Mouse (Mus musculus) fat pad, adult 2 months (tissue): ENCODE results near the gene Colgalt2.
"Not testable (repeated sequence)": the region's sequence is repeated elsewhere in the genome, so short reads cannot be mapped to it uniquely, and the experiment has no call there.

Experiments
- DNase-seq: peaks from one replicate; pipeline ENCODE4 v3.0.0-alpha.2; 2011; ENCODE audit warnings: low read depth, low spot score; ENCODE audit errors: extremely low read depth

Colgalt2 gene

DNA sequence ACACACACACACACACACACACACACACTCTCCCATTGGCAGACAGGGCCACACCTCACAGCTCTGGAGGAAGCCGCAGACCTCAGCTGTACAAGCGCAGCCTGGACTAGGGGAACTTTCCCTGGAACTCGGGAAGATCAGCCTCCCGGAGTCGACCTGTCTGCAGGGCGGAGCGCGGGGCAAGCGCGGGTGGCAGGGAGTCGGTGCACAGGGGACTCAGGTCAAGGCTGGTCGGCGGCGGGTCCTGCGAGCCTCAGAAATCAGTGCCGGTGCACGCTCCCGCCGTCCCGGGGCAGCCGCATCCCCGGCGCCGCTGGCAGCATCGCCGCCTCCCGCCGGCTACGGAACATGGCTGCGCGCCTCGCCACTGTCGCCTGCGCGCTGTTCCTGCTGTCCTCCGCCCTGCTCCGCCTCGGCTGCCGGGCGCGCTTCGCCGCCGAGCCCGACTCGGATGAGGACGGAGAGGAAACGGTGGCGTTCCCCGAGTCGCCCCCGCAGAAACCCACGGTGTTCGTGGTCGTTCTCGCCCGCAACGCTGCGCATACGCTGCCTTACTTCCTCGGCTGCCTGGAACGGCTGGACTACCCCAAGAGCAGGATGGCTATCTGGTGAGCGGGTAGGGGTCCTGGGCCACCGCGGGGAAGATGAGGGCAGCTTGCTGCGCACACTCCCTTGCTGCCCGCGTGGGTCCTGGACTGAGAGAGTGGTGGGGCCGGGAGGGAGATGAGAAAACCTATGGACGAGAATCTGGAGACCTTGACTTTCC is at the start of gene Colgalt2:
Gene Colgalt2 (plus strand): TSS at position 41 of the 766 bp plus-strand sequence.
- no peak for DNase-seq

DNA sequence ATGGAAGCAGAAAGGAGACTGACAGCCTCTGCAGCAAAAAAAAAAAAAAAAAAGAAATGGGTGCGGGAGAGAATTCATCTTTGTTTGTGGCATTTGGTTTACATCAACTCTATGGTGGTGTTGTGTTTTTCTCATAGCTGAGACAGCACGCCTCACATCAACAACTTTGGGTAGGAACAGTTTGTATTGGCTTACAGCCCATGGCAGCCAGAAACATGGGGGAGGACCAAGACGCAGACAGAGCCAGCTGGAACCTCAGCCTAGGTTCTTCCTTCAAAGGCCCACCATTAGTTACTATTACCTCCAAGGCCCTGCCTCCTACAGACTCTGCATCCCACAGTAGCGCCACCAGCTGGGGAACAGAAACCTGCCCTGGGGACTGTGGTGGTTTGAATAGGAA is 42.9 kb upstream of the Colgalt2 start:
- no peak for DNase-seq

DNA sequence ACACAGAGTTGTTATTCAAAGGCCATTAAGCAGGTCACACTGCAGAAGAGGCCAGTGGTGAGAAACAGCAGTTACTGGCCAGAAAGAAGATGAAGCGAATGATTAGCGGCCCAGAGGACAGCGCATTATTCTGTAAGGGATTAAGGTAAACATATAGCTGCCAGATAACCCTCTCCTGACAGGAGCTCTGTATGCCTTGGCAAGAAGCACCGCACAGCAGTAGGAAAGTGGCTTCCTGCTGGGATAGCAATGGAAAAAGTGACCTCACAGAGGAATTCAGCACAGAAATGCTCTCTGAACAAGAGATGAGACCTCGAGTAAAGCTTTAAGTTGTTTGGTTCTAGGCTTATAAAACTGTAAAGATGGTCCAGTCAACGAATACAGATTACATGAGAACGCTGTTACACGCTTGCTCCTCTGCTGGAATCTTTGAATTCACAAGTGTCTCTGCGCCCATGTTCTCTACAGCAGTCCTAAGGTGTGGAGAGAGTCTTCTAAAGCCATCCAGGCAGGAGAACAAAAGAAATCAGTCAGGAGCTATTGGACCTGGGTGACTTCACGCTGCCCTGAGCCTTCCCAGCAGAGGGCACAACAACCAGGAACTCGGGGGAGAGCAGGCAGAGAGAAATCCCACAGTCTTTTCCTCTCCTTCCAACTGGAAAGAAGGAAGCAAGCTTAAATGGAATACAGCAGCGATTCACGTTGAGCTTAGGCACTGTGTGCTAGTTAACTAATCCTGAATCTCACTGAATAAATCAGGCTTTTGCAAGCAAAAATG is 31.1 kb upstream of the Colgalt2 start:
- no peak for DNase-seq

DNA sequence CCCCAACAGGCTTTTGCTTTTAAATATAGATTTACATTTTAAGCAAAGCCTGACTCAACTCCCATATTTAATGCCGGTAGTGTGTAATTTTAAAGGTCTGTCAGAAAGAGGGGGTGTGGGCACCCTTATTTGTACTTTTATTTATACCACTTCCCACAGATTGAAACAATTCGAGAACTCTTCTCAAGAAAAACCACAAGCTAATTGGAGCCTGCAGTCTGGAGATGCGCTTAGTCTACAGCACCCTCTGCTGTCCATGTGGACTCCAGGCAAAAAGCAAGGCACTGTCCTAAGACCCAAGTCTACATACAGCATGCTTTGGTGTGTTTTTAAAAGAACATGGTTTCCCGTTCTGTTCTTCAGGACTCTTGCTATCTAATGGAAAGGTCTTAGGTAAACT is 30.5 kb upstream of the Colgalt2 start:
- no peak for DNase-seq

DNA sequence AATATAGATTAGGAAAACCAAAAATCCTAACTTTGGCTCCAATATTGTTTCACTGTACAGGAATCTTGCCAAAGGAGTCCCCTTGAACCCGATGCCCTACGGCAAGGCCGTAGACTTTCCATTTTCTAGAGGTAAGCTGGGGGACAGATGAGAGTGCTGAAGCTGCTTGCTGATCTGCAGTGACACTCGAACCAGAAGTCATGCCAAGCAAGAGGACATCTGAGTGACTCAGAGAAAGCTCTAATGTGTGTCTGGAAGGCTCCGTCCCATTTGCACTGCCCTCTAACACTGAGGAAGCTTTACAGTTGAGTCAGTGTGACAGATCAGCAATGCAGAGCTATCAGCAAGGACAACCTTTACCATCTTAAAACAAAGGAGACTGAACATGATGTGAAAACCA is 21.3 kb upstream of the Colgalt2 start:
- no peak for DNase-seq

DNA sequence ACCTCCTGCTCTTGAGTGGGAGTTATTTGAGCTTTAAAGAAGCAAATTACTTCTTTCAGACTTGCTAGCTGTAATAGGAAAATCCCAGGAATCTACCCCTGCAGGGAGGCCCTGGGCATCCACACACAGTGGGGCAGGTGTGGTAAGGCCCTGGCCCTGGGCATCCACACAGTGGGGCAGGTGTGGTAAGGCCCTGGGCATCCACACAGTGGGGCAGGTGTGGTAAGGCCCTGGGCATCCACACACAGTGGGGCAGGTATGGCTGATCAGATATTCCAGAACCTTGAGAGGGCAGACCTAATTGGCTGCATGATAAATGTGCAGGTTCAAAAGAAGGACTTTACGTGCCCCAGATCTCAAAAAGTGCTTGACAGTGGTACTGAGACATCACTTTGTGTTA is 15.0 kb upstream of the Colgalt2 start:
- DNase-seq: no peak

DNA sequence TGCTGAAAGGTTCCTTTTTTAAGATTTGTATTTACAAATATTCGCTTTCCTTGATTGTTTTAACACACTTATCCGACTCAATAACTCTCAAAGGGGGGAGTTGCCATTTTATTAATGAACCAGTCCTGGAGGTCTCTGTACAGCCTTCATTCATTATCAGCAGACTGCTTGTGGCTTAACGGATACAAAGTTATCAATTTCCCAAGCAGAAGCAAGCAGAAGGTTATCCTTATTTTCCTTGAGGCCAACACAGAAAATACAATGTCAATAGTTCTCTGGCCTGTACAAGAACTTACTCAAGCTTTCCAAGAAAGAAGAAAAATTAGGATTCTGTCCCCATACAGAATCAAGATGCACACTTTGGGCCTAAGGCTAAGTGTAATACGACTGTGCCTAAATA is 13.9 kb upstream of the Colgalt2 start:
- DNase-seq: not testable (repeated sequence)

DNA sequence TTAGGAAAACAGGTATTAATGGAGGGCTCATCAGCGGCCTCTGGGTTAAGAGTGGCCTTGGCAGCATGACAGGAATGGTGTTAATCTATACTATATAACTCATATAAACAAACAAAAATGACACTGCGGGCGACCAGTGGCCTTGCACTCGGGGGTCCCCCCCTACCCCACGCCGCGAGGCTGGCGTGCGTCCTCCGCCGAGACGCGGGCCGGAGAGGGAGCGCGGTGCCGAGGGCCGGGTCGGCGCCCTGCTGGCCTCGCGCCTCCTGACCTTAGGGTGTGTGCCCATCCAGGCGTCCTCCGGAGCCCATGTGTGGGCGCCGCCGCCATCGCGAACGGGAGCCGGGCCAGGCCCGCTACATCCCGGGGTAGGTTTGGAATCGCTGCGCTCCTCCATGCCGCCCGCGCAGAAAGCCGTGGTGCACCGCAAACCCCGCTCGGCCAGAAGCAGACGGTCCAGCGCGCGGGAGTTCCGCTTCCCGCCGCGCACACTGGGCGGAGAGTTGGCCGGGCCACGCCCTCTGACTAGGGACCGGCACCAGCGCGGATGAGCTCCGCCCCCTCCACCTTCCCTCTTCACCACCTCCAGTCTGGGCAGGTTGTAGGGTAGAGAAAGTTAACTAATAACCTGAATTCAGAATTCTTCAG is 13.3 kb upstream of the Colgalt2 start, which contains the start of gene Tsen15:
Gene Tsen15 (minus strand): TSS at position 501 of the 648 bp plus-strand sequence.
- DNase-seq: peak; percentile 7

DNA sequence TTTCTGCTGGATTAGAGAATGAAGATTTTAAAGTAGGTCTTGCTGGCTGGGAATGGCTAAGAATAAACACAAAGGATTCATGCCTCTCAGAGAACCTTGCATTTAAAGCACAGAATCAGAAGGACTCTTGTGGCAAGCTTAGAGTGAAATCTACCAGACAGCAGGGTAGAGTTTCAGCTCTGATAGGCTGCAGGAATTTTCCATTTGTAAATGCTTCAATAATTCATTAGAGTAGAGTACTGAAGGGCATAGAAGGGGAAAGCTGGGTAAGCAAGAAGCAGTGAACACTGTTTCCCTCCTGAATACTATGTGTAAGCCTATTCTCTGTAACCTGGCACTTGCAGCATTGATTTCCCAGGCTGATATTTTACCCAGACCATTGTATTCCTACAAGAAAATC is 10.4 kb upstream of the Colgalt2 start:
- DNase-seq: no peak

DNA sequence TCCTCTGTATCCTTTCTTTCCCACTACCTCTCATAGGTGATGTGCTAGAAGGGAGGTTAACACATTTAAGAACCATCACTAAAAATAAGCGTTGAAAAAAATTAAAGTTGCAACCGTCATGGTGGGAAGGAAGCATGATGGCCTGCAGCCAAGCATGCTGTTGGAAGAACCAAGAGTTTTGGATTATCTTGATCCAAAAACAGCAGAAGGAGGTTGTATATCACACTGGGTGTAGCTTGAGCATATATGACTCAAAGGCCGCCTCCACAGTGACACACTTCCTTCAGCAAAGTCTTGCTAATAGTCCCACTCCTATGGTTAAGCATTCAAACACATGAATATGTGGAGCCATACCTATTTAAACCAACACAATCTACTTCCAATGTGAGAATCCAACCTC is 5.5 kb upstream of the Colgalt2 start:
- no peak for DNase-seq

DNA sequence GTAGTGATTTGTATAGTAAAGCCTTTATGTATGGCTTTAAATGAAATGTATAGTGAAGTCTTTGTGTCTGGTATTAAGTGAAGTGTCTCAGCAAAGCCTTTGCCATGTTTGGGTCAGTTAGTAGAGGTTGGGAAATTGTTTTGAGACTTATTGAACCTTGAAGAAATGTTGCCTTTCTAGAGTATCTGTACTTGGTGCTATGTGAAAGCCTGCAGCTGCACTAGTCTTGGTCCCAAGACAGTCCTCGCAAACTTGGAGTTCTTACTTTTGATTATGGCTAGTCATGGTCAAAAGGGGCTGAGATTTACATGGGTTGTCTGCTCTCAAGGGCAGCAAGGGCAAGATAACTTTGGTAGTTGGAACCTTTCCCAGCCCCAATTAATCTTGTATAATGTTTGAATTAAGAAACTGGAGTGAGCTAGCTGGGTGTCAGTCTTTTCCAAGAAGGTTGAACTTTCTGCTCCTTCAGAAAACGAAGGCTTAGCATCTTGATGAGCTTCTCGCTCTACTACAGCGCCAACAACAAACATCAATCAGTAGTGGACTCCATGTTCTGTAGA is 4.6 kb upstream of the Colgalt2 start:
- DNase-seq: no peak

DNA sequence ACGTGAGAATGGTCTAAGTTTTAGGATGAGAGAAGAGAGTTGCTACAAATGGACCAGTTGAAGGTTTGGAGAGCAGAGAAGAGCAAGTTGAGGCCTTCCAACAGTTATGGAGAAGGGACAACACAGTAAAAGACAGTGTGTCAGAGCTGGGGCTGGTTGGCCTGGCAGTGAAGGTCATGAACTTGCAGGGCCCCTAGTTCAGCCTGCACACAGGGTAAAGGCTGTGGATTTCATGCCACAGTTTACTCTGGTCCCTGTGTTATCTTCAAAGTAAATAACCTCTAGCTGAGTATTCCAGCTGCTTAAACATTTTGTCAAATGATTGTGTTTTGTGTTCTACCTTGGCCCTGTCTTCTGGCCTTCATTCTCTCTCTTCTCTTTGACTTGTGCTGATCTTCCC is 922 bp upstream of the Colgalt2 start:
- no peak for DNase-seq

DNA sequence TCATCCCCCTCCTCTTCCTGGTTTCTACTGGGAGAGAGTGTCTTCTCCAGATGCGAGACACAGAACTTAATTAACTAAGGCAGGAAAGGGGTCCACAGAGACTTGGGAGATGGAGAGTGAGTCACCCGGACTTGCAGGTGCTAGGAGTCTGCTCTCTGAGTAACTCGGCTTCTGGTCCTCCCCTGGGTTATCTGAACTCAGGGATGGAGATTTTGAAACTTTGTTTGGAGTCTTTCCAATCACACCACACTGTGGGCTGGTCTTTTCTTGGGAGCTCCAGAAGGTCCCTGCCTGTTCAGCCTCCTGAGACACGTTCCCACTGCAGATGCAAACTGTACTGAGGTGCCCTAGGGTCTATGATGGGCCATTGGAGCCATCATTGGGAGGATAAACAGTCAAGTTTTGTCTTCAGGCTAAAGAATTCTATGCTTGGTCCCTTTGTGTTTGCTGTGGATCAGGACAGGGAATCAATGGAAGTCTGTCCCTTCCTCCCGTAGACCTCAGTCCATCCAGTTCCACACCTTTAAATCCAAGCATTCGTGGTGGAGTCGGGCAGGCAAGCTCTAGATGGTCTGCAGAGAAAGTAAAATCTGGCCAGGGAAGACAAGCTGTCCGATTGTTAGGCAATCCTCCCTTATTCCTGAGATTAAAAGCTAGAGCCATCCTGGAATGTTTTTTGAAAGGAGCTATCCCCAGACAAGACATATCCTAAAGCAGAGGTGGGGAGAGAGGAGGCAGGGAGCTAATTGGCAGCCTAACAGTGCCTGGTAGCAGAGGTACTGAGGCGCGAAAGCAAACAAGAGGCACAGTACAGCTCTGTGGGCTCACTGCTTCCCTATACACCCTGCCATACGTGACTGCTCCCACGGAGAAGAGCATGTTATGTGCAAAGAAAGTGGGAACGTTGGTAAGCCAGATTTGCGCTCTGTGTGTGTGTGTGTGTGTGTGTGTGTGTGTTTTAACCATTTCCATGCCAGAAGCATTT is 1.2 kb downstream of the Colgalt2 start:
- DNase-seq: no peak

DNA sequence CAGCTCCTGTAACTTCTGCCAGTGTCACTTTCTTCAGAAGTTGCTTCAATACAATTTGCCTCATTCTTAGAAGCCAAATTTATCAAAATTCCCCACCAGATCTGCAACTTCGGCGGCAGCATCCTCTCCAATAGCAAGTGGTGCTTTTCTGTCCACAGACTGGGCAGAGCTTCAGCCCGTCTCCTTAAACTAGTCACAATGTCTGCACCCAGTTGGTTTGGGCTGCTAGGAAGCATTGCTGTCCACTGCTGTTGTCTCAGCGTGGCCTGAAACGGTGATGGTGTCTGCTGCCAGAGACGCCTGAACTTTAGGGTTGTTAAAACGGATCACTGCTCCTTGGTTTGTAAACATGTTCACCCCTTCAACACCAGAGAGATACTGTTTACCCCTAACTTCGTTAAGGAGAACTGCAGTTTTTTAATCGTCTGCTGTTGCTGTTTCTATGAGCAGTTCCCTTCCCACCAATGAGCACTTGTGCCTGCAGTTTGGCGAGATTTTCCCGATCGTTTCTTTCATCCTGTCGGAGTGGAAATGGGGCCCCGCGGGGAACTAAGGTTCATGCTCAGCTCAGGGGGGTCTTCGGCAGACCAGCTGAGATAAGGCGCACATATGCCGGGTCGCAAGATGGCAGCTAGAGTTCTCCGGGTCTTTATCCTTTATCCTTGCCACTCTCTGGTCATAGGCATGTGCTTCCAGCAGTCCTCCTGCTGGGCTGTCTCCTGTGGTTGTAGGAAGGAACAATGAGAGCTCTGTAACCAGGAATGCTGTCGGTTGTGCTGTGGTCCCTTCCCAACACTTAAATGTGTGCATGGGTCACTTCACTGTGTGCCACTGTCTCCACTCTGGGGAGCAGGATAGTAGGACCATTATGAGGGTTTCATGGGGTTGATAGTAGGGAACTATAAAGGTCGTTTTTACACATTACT is 7.7 kb downstream of the Colgalt2 start:
- no peak for DNase-seq

DNA sequence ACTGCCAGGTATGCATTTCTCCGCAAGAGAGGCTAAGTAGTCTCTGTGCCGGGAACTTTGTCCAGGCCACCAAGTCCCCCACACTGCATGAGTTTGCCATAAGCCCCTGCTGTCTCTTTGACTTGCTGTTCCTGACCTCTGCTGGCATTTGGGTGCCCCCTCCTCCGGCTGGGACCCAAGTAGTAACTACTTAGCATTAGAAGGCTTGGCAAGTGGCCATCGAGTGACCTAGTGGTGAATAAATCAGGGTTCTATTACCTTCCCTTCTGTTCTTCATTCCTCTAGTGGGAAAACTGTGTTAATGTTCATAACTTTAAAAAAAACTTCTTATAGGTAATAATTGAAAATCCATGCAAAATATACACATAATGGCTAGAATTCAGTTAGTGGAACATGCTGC is 9.7 kb downstream of the Colgalt2 start:
- no peak for DNase-seq

DNA sequence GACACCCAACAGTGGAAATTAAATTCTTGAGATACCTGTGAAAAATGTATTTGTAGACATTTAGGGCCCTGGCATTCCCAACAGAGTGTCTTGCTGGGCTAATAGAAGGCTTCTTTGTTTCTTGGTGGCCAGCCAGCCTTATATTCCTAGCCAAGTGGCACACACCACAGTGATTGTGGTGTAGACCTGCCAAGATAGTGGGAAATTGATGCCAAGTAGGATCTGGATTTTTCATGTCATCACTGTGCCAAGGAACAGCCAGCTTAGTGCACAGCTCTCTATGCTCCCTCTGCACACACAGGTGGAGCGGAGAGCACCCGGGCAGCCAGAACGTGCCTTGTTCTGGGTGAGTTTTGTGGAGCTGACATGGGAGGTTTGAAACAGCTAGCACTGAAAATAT is 11.0 kb downstream of the Colgalt2 start:
- DNase-seq: peak; percentile 61

DNA sequence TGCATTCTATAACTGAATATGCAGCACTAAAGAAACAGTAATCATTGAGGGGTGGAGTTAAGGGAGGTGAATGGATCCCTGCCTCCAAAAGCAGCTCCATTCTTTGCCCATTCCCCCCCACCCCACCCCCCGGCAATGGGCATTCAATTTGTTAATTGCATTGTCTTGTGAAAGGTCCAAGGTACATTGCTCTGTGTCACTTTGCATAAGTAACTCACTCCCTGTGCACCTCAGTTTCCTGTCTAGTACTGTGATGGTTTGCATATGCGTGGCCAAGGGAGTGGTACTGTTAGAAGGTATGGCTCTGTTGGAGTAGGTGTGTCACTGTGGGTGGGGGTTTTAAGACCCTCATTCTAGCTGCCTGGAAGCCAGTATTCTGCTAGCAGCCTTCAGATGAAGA is 13.5 kb downstream of the Colgalt2 start:
- DNase-seq: no peak

DNA sequence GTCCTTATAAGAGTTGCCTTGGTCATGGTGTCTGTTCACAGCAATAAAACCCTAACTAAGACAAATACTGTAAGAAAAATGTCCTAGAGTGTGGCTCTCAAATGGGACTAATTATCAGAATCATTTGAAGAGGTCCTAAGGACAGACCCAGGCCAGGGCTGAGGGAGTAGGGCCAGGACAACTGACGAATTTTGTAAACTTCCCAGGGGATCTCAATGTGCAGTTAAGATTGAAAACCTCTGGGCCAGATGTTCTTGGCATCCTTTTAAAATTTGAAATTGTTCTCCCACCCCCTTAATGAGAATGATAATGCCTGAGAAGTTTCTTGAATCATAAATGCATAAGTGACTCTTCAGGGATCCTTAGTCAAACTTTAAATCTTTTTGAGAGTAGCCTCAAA is 14.3 kb downstream of the Colgalt2 start:
- no peak for DNase-seq

DNA sequence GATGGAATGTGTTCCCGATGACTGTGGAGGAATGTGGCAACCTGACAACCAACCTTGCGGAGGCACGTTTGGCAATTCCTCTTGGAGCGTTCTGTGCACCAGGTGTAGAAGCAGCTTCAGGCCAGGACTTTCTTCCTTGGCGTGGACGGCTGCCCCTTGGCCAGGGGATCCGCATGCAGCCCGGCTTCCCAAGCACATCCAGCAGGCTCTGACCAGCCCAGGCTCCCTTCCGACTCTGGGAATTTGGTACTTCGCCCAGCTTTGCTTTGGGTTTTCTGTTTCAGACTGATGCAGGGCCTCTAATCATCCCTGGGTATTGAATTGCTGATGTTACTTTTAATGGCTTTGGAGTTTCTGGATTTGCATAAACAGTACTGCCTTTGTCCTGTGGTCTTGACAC is 14.8 kb downstream of the Colgalt2 start:
- DNase-seq: peak; percentile 47
